Mouse (Mus musculus): Measurements from ENCODE around the gene Stox2.

DNA sequence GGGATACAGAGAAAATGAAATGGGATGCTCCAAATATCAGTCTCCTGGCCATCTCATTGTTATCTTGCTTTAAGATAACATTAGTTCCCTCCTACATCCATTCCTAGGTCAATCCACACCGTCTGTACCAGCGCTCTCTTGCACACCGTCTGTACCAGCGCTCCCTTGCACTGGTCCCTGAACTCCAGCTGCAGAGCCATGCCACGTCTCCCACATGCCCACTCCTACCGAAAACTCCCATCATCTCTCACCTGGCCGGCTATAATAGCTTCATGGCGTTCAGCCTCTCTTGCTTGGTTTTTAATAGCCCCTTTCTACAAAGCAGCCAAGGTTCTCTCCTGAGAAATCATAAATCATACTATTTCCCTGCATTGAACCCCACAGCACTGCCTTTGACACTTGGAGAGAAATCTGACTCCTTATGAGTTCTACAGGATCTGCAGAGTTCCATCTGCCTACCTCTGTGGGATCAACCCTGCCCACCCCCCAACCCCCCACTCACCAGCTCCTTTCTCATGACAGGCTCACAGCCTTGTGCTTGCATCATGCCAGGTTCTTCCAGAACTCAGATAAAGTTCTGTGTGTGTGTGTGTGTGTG, 239.4 kb downstream of the Stox2 start:
- TF ChIP-seq CTCF (IDR thresholded peaks at IDR 0.05; ENCODE audit: extremely low read depth, insufficient read length, insufficient replicate concordance, low read depth, low read length) = no peak
- no peak for TF ChIP-seq POLR2A (IDR thresholded peaks at IDR 0.05; ENCODE audit: low read depth, low read length)

All from small intestine, adult 2 months (tissue).